Mouse (Mus musculus): ENCODE data around the gene Pafah2.

DNA sequence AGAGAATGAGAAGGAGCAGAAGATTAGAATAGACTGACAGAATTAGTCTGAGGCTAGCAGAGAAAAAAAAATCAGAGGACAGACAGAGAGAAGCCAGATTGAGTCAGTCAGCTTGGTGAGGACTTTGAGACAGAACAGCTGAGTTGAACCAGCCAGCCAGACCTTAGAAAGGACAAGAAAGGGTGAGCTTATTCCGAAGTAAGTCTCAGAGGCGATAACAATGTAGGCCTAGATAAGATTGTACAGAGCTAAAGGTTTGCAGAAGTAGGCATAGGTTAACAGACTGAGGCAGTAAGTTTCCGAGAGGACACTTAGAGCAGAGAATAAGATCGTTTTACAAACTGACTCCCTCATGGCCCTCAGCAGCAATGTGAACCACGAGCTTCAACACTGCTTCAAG, 65.1 kb downstream of the Pafah2 start:
- TF ChIP-seq CTCF (IDR thresholded peaks at IDR 0.05; ENCODE audit: low read depth) (no peak), EP300 (IDR thresholded peaks at IDR 0.05; ENCODE audit: low read depth) (no peak)

Data from liver, postnatal 0 days (tissue).